Mouse (Mus musculus): Measurements from ENCODE around the gene Spred3.

Gene Spred3

DNA sequence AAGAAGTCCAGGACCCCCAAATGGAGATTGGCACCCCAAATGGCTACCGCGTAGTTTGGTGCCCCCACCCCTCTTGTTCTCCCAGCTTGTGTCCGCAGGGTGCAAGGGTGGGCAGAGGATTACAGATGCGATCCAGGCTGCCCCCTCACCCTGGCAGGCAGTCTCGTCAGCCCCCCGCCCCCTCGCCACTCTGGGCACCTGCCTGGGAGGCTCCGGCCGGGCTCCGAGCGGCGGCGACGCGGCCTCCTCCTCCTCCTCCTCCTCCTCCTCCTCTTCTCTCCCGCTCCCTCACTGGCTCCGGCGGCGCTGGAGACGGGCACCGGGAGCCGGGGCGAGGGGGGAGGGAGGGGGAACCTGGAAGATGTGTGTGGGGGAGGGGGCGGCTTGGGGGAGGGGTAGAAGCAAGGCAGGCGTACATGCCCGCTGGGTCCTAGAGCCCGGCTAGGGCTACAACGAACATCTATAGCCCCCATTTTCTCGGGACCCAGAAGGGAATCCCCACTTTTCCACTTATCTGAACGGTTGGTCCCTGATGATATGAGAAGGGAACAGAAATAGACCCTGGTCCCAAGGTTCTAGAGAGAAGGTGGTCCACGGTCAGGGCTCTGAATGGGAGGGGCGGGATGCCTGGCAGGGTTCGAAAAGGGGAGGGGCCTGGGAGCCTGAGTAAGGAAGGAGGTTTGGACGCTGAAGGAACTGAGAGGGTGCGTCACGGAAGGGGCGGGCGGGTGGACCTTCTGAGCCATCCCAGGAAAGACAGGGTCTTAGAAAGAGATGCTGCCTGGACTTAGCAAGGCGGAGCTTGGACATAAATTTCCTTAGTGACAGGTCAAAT is 763 bp downstream of the Spred3 start:
- in situ Hi-C loops (cut with MboI, MseI): no loop called here

DNA sequence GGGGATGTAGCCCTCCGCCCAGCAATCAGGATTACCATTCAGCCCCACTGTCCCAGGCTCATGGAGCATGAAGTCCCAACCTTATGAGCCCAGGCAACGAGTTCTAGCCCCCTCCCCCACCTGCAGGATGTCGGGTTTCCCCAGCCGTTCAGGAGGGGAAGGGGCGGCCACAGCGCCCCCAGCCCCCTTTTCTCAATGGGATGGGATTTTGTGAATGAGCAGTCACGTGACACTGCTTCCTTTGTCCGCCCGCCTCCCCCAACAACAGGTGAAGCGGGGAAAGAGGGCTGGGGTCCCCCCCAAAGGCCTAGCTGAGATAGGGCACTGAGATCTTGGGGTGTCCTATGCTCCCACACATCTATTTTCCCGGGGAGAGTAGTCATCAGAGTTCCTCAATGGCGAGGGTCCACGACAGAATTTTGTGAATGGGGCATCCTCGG is 1.4 kb downstream of the Spred3 start:
- in situ Hi-C loops (cut with MboI, MseI): no loop called here

DNA sequence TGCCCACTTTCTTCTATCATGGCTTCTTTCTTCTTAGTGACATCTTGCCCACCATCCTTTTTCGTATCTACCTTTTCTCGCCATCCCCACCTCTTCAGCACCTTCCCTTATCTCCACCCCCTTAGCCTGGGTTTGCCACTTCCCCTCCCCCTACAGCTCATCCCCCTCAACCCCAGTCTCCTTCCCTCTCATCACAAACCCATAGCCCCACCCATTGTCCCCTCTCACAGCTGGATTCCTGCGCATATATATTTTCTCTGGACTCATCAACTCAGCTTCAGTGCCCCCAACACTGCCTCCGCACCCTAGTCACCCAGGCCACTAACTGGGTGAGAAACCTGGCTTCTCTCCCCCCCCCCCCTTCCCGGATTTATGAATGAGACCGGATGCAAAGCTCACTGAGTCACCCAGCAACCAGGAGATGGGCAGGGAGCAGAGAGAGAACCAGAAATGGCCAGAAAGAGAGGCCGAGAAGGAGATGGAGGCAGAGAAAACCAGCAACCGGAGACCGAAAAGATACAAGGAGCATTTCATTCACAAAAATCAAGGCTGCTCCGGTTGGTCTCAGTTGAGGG is 2.0 kb downstream of the Spred3 start:
- in situ Hi-C loops (cut with MboI, MseI): no loop called here

DNA sequence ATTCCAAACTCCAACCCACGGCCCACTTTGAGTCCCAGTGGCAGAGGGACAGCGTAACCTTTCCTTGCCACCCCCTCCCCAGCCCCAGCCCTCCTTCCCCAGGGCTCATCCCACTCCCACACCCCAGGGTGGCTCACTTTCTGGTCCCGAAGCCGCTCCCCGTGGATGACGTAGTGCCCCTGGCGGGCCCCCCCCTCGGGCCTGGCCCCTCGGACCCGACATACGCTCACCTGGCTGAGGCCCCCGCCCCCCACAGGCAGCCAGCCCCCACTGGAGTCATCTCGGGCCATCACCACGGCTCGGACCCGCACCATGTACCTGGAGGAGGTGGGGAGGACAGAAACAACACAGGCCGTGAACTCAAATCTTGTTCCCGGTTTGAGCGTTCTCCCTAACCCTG is 2.6 kb downstream of the Spred3 start:
- in situ Hi-C loops (cut with MboI, MseI): no loop called here

DNA sequence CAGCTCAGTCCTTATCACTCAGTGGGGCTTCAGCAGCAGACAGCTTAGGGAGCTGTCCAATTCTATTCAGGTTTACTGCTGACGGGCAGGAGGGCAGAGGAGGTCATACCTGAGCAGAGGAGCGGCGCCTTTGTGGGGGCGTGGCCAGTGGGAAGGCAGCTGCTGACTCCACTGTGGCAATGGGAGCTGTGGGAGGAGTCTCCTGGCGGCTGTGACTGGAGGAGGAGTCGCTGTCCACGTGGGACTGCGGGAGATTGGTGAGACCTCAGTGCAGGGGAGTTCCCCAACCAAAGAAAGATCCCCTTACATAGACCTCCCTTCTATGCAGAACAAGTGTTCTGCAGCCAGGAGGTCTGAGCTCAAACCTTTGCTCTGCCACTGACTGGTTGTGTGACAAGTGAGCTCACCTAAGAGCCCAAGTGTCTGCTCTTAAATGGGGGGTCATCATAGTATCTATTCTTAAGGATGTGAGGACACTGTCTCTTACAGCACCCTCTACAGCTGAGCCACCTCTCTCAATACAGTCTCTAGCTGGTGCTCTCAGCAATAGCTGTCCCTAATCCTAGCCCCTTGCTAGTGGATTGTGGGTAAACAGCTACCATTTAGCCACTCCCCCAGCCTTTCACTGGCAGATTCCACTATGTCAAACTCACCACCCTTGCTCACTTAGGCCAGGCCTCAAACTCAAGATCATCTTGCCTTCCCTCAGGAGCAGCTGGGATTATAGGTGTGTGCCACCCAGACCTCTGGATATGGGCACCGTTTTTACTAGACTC is 7.3 kb downstream of the Spred3 start:
- in situ Hi-C loops (cut with MboI, MseI): no loop called here

DNA sequence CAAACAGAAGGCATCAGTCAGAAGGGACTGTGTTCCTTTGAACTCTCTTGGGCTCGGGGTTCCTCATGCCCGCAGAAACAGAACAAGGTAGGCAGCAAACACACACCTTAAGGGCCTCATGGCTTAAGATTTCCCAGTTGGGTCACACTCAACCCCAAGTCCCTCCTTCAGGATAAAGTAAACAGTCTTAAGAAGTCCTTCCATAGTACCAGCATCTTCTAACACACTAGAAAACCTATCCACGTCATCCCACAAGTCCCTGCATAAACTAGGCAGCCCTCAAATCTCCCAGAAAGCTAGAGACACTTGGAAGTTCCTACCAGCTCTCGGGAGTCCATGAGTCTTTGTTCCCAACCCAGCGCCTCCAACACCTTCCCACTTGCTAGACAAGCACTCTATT is 7.9 kb downstream of the Spred3 start:
- in situ Hi-C loops (cut with MboI, MseI): no loop called here

DNA sequence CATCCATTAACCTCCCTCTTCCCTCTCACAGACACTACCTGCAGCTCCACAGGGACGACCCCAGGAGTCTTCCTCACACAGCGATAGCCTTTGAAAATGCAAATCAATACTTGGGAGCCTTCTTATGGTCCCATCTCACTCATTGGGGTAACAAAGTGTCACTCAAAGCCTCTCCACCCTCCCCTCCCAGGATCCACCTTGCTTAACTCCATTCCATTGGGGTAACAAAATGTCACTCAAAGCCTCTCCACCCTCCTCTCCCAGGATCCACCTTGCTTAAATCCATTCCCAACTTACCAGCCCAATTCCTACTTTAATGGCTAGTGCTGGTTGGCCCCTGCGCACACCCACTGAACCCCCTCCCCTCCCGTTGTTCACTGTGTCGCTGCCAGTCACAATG is 11.9 kb downstream of the Spred3 start:
- in situ Hi-C loops (cut with MboI, MseI): no loop called here

DNA sequence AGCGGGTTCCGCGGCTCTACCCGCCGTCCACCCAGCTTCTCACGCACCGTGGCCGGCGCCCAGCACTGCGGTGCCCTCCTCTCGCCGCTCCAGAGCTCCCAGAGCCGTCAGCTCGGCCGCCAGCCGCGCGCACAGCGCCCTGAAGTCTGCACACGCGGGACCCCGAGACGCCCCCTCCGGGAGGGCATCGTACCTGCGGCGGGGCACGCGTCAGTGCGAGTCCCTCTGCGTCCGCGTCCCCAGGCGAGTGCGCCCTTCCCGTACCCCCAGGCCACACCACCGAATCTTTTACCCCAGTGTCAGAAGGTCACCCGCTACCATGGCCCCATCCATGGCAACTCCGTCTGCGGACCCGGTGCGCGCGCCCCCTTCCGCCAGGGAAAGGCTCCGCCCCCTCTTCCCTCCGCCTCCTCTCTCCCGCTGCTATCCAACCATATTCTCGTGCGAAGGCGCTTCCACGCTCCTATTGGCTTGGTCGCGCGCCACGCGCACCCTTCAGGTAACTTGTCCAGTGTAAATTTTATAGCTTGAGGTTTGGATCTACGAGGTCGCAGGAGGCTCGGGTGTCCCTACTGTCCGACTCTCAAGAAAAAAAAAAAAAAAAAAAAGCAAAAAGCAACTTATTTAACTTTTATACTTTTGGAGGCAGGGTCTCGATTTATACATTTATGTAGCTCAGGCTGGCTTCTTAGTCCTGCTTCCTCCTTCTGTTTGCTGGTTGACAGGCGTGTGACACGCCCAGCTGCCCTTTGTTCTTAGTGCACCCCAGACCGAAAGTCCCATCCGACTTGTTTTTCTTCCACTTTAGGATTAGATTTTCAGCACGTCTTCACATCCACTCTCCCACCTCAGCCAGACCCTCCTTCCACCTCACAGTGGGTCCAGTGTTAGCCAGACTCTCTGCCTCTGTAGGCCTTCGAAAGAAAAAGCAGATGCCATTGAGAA is 14.1 kb downstream of the Spred3 start, which contains the start of gene Fam98c:
TSS of gene Fam98c (minus strand) at position 397 of the 945 bp plus-strand sequence.
- in situ Hi-C loops (cut with MboI, MseI): no loop called here

DNA sequence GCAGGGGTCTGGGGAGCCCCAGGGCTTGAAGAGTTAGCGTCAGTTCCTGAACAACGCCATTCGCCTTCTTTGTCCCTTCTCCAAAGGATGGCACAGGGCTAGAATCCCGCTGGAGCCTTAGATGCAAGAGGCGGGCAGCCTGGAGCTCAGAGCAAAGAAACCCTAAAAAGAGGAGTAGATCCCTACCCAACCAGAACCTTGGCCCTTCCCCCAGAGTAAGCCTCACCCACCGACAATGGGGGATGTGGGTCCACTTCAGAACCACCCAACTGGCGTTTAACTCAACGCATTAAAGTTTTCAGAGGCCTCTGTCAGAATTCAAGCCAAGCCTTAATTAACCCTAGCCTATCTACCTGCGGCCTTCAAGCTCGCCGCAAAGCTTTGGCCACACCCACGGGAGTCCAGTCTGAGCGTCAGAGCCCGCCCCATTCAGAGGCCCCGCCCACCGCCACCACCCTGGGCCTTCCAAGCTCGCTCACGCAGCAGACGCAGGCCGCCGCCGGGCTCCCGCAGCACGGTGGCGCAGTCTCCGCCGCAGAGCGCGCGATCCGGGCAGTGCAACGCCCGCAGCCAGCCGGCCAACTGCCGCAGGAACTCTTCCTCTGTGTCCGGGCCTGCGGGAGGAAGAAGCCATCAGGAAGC is 14.9 kb downstream of the Spred3 start:
- in situ Hi-C loops (cut with MboI, MseI): no loop called here

DNA sequence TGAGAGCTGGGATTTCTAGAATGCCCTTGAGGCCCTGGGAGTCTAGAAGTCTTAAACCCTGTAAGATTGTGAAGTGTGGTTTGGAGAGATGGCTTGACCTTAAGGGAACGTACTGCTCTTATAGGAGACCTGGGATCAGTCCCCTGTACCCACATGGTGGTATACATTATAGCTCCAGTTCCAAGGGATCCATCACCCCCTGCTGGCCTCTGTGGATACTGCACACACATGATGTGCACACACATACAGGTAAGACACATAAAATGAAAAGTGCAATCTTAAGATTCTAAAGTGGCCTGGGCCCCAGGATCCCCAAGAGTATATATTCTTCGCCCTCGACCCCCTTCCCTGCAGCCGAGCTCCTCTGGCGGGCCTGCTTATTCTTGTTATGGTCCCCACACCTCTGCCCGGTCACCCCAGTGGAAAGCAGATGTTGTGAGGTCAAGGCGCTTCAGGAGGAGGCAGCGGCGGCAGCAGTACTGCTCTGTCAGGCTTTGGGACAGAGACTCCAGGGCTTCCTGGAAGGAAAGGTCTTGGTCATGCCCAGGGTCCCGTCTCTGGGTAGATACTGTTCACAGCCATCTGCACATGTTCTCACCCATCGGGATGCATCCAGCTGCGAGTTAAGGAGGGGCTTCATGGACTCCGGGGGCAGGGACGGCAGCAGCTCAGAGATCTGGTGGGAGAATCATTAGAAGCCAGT is 16.0 kb downstream of the Spred3 start:
- in situ Hi-C loops (cut with MboI, MseI): no loop called here

DNA sequence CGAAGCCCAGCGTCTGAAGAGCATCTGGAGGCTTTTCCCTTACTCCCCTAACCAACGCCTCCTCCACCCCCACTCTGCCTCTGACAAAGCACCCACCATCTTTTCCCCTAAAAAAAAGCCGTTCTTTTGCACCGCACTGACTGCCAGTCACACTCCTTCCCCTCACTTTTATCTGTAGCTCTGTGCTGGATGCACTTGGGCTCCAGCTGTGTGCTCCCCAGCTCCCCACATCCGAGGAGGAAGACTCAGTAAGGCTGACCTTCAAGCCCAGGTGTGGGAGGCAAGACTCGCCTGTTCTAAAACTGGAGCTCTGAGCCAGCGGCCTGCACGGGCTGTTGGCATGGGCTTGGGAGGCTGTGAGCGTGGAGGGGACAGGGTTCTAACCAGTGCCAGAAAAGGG is 18.7 kb downstream of the Spred3 start:
- in situ Hi-C loops (cut with MboI, MseI): no loop called here

DNA sequence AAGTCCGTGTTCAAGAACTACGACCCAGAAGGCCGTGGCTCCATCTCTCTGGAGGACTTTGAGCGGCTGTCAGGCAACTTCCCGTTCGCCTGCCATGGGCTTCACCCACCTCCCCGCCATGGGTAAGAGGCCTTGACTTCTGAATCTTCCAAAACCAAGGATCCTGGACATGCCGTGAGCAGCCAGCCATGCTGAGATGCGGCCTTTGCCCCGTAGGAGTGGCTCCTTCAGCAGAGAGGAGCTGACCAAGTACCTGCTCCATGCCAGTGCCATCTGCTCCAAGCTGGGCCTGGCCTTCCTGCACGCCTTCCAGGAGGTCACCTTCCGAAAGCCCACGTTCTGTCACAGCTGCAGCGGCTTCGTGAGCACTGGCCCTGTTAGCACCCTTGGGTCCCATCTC is 21.4 kb downstream of the Spred3 start:
- in situ Hi-C loops (cut with MboI, MseI): loop anchor here in 1 of 2 experiments (25.0 kb wide), 1 partner anchor 1786 kb away; the partner anchor contains the start of genes Gm20479 and Shkbp1

DNA sequence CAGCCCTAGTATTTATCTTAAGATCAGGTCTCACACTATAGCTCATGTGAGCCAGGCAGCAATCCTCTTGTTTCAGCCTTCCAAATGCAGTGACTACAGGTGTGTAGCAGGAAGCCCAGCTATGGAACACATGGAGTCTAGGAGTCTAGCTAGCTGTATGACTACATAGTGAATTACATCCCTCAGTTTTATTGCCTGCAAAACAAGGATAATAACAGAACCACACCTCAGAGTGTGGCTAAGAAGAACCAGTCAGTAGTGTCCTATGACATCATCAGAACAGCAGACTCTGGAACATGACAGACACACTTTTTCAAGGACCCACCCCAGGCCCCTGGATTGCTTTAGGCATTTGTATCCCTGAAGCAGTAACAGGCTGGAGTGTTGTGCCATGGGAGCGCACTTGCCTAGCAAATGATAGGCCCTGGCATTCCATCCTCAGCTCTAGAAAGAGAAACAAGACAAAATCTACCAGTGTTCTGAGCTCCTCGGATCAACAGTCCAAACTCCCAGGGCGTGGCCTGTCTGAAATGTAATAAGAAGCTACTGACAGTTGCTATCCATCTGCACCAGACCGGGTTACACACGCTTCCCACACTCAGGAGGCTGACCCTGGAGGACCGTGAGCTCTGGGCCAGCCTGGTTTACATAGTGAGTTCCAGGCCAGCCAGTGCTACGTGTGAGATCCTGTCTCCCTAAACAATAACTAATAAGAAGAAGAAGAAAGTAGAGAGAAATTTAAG is 23.4 kb downstream of the Spred3 start:
- in situ Hi-C loops (cut with MboI, MseI): loop anchor here in 1 of 2 experiments (25.0 kb wide), 1 partner anchor 1784 kb away; the partner anchor contains the start of genes Gm20479 and Shkbp1

DNA sequence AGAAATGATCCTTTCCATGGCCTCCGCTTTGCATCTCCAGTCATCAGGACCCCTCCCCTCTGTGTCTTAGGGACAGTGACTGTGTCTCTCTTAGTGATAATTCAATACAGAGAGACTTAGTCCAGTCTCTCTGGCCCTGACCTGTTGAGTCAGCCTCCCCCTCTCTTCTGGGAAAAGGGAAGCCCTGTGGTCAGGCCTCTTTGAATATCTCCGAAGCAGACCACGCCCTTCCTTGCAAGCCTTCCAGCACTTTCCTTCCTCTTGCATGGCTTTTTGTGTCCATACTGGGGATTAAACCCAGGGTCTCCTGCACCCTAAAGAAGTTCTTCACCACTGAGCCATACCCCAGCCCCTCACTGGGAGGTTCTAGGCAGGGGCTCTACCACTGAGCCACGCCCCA is 26.2 kb downstream of the Spred3 start:
- in situ Hi-C loops (cut with MboI, MseI): loop anchor here in 1 of 2 experiments (25.0 kb wide), 1 partner anchor 1782 kb away; the partner anchor contains the start of genes Gm20479 and Shkbp1

DNA sequence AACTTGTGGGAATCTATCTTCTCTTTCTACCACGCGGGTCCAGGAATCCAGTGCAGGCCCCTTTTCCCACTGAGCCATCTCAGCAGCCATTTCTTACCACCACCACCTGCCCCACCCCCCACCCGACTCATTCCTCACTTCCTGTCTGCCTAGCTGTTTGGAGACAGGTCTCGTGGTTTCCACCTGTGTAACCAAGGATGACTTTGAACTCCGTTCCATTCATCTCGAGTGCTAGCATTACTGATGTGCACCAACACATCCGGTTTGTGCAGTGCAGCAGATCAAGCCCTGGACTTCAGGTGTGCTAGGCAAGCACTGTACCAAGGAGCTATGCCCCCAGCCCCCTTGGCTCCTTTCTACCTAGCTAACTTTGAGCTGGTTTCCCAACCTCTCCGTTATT is 28.8 kb downstream of the Spred3 start:
- in situ Hi-C loops (cut with MboI, MseI): loop anchor here in 1 of 2 experiments (25.0 kb wide), 1 partner anchor 1779 kb away; the partner anchor contains the start of genes Gm20479 and Shkbp1

DNA sequence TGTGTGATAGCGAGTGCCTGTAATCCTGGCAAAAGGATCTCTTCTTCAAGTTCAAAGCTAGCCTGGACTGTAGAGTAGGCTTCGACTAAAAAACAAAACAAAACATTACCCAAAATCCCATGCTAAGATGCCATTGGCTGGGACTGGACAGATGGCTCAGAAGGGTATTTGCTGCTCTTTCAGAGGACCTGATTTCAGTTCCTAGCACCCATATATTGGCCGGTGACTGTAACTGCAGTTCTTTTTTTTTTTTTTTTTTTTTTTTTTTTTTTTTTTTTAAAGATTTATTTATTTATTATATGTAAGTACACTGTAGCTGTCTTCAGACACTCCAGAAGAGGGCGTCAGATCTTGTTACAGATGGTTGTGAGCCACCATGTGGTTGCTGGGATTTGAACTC is 31.0 kb downstream of the Spred3 start:
- in situ Hi-C loops (cut with MboI, MseI): loop anchor here in 1 of 2 experiments (25.0 kb wide), 1 partner anchor 1777 kb away; the partner anchor contains the start of genes Gm20479 and Shkbp1

DNA sequence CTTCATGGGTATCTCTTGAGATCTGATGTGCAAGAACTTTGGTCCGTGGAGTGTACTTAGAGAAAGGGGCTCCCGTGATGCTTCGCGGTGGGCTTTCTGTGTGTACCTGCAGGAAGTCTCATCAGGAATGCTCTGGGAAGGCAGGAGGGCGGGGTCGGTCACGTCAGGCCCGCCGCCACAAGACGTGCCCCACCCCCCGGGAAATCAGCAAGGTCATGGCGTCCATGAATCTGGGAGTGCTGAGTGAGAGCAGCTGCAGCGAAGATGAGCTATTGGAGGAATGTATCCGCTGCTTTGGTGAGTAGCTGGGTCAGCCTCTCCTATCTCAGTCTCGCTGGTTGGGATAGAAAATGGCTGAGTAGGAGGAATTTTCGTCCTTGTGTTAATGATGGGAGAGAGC is 32.8 kb downstream of the Spred3 start:
- in situ Hi-C loops (cut with MboI, MseI): loop anchor here in 1 of 2 experiments (25.0 kb wide), 1 partner anchor 1775 kb away; the partner anchor contains the start of genes Gm20479 and Shkbp1

DNA sequence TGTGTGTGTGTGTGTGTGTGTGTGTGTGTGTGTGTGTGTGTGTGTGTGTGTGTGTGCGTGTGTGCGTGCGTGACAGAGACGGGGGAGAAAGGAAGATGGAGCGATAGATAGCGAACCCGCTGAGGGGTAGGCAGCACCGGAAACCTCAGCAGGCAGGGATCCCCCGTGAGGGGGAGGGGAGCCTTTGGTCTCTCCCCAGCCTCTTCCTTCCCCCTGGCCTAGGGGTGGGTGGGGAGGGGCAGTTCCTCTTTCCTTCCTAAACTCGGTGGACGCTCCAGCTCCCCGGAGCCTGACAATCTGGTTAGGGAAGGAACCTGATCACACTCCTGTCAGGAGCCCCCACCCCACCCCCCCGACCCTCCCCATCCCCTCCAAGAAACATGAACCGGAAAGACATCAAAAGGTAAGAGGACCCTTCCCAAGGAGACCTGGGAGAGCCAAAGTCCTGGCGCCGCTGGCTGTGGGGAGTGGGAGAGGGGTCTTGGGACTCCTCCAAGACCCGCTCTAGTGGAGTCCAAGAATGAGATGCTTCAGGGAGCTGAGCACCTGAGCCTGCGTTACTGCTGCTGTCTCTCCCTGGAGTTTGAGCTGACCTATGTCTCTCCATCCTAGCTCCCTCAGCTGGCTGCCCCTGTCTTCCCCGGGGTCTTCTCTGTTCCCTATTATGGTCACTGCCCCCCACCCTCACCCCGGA is 35.4 kb downstream of the Spred3 start, which contains the start of gene Rasgrp4:
TSS of gene Rasgrp4 (plus strand) at position 159 of the 694 bp plus-strand sequence.
- in situ Hi-C loops (cut with MboI, MseI): loop anchor here in 1 of 2 experiments (25.0 kb wide), 1 partner anchor 1773 kb away; the partner anchor contains the start of genes Gm20479 and Shkbp1

All from T-helper 17 cell (primary cell).